Mouse (Mus musculus) stomach, postnatal 0 days (tissue): Measurements from ENCODE around the gene Sept8. TPM values are rescaled to one million over a fixed set of nuclear protein-coding genes. Genes with fewer than 3 reads are reported as not detected.
A peak's percentile ranks its signal among the peaks of the same experiment; 100 is the strongest.

Experiments used
- ATAC-seq: fragments of 200-750 bp; cut with Nextera tagmentation; 2 replicates; pipeline ENCODE4 v1.8.0; 2017; ENCODE audit not compliant: low FRiP score, low TSS enrichment
- DNase-seq: peaks from one replicate; pipeline ENCODE4 v3.0.0-alpha.2; 2016; ENCODE audit warnings: low spot score
- H3K27ac ChIP-seq: fragments of 300-500 bp; sonication (generic); replicated peaks from 2 replicates; pipeline ENCODE4 v1.5.1; 2014; ENCODE audit warnings: mild to moderate bottlenecking, control low read depth
- H3K27me3 ChIP-seq: fragments of 300-500 bp; sonication (generic); 2 replicates; pipeline ENCODE4 v1.6.1; 2014; ENCODE audit warnings: low read length; ENCODE audit not compliant: control insufficient read depth, insufficient read depth
- H3K36me3 ChIP-seq: fragments of 300-500 bp; sonication (generic); 2 replicates; pipeline ENCODE4 v1.6.1; 2014; ENCODE audit warnings: low read length, mixed read lengths; ENCODE audit not compliant: control insufficient read depth, insufficient read depth
- H3K4me1 ChIP-seq: fragments of 300-500 bp; sonication (generic); replicated peaks from 2 replicates; pipeline ENCODE4 v1.6.1; 2014; ENCODE audit warnings: antibody characterized with exemption; ENCODE audit not compliant: control insufficient read depth, insufficient read depth
- H3K4me2 ChIP-seq: fragments of 300-500 bp; sonication (generic); replicated peaks from 2 replicates; pipeline ENCODE4 v1.6.1; 2014; ENCODE audit warnings: low read depth, mild to moderate bottlenecking, control low read depth, moderate library complexity
- H3K4me3 ChIP-seq: fragments of 300-500 bp; sonication (generic); 2 replicates; pipeline ENCODE4 v1.5.1; 2014; ENCODE audit warnings: low read depth, low read length, control low read depth
- H3K9ac ChIP-seq: fragments of 300-500 bp; sonication (generic); 2 replicates; pipeline ENCODE4 v1.6.1; 2014; ENCODE audit warnings: mild to moderate bottlenecking, low read length, control low read depth, mixed read lengths
- H3K9me3 ChIP-seq: fragments of 300-500 bp; sonication (generic); 2 replicates; pipeline ENCODE4 v1.6.1; 2016; ENCODE audit warnings: low read length; ENCODE audit not compliant: control insufficient read depth
- CTCF ChIP-seq: IDR thresholded peaks from 2 replicates; pipeline ENCODE4 v1.5.1; 2016; ENCODE audit warnings: antibody characterized with exemption, low read depth, mild to moderate bottlenecking, moderate library complexity
- EP300 ChIP-seq: optimal IDR thresholded peaks from 2 replicates; pipeline ENCODE3; 2016; ENCODE audit warnings: antibody characterized with exemption
- WGBS: fragments of 180-500 bp; shearing (Covaris S2); extraction: QIAGEN DNeasy Blood & Tissue Kit; methylation state at CpG from one replicate; pipeline ENCODE4 v1.1.7; 2014; 5-methylcytosine and 5-hydroxymethylcytosine counted together
- polyA plus RNA-seq: library from polyadenylated mRNA; unstranded; fragments of >200 nt; fragmentation: Nextera tagmentation; extraction: Ambion mirVana; gene quantifications from 2 replicates; pipeline ENCODE4 v1.2.1, GENCODE M21; 2015

Gene Sept8
- polyA plus RNA-seq, 1 experiment from 2014 or later, result 21.5 TPM

GRCm38 (mm10) chr11:53477833-53478232 is 41.2 kb upstream of the Sept8 start:
- ATAC-seq (no peak), DNase-seq (no peak)
- H3K4me1 ChIP-seq, result no peaks in the 10 kb centered on the region
- no peak for TF ChIP-seq EP300
- TF ChIP-seq CTCF, result no peak
- H3K4me3 ChIP-seq, result no peak overlapping the region
- no peak overlapping the region for H3K27ac ChIP-seq
- 55% methylated on average over 7 of the region's 7 CpGs for WGBS
- H3K9me3 ChIP-seq, result no peaks in the 10 kb centered on the region
- no peak overlapping the region for H3K4me2 ChIP-seq
- no peaks in the 10 kb centered on the region for H3K36me3 ChIP-seq
- H3K27me3 ChIP-seq, result peaks cover 17% of the 10 kb centered on the region
- H3K9ac ChIP-seq, result no peak overlapping the region

- peak overlapping the region; percentile 47 for H3K4me3 ChIP-seq
- ATAC-seq (0 out of 2 replicates have a peak, but pooled peaks have one; percentile 29), DNase-seq (no peak)
- no peaks in the 10 kb centered on the region for H3K9me3 ChIP-seq
- no peak overlapping the region for H3K27ac ChIP-seq
- peak overlapping the region; percentile 18; the same call in 1 of the 2 replicates for H3K9ac ChIP-seq
- H3K36me3 ChIP-seq, result no peaks in the 10 kb centered on the region
- H3K27me3 ChIP-seq, result peaks cover 17% of the 10 kb centered on the region
- WGBS, result 6% methylated on average over 79 of the region's 79 CpGs
- TF ChIP-seq CTCF, result no peak
- no peak for TF ChIP-seq EP300
- no peaks in the 10 kb centered on the region for H3K4me1 ChIP-seq
- peak overlapping the region; percentile 76 for H3K4me2 ChIP-seq
Observed at GRCm38 (mm10) chr11:53478383-53479170, 40.5 kb upstream of the Sept8 start.

GRCm38 (mm10) chr11:53479171-53479782 is 39.8 kb upstream of the Sept8 start:
- 2% methylated on average over 62 of the region's 62 CpGs for WGBS
- Histone ChIP-seq H3K27me3 (peaks cover 17% of the 10 kb centered on the region), H3K36me3 (no peaks in the 10 kb centered on the region), H3K4me2 (peak overlapping the region; percentile 76), H3K4me3 (peak overlapping the region; percentile 47), H3K9me3 (no peaks in the 10 kb centered on the region), H3K9ac (peak overlapping the region; percentile 51), H3K27ac (no peak overlapping the region), H3K4me1 (no peaks in the 10 kb centered on the region)
- TF ChIP-seq EP300 (no peak), CTCF (no peak)
- DNase-seq, result no peak
- 0 out of 2 replicates have a peak, but pooled peaks have one; percentile 27 for ATAC-seq

GRCm38 (mm10) chr11:53479783-53480301 is 39.2 kb upstream of the Sept8 start, which contains the start of the genes Gm9945 and Sowaha:
Gm9945 (plus strand) TSS chr11:53480166.
Sowaha (minus strand) TSS chr11:53480274.
- DNase-seq (peak; percentile 68), ATAC-seq (peak; percentile 61)
- TF ChIP-seq CTCF (peak; percentile 42), EP300 (no peak)
- Histone ChIP-seq H3K4me3 (peak within 1 kb of the TSS; percentile 47), H3K27ac (no peak within 1 kb of the TSS), H3K9ac (peak within 1 kb of the TSS; percentile 51), H3K9me3 (no peaks in the 10 kb centered on the region), H3K27me3 (peaks cover 15% of the 10 kb centered on the region), H3K4me2 (peak within 1 kb of the TSS; percentile 76), H3K36me3 (no peaks in the 10 kb centered on the region), H3K4me1 (no peaks in the 10 kb centered on the region)
- WGBS, result 4% methylated on average over 37 of the region's 40 CpGs

- no peaks in the 10 kb centered on the region for H3K9me3 ChIP-seq
- H3K4me1 ChIP-seq, result no peaks in the 10 kb centered on the region
- no peak overlapping the region for H3K27ac ChIP-seq
- no peaks in the 10 kb centered on the region for H3K36me3 ChIP-seq
- TF ChIP-seq CTCF, result no peak
- no peak for TF ChIP-seq EP300
- no peak overlapping the region for H3K4me3 ChIP-seq
- ATAC-seq (no peak), DNase-seq (no peak)
- peaks cover 15% of the 10 kb centered on the region for H3K27me3 ChIP-seq
- WGBS, result 66% methylated on average over 4 of the region's 4 CpGs
- H3K4me2 ChIP-seq, result no peak overlapping the region
- no peak overlapping the region for H3K9ac ChIP-seq
Observed at GRCm38 (mm10) chr11:53481088-53481730, 37.8 kb upstream of the Sept8 start.
